ENCODE assay signal across 8 mouse cellular contexts in the genomic region with DNA sequence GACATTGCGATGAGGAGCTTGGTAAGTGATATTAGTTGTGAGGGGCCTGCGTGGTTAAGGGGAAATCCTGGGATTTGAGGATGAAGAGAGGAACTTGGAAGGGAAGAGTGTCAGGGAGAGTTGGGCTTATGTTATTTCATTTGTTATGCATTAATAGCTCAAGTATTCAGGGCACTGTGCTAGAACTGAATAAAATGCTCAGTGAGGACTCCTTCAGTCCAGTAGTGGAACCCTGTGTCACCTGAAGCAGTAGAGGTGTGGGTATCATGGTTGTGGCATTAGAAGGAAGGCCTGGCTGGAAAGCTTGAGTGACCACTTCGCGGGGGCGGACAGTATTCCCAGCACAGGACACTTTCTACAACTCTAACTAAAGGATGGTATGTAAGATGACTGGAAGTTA. TPM values are rescaled to one million over a fixed set of nuclear protein-coding genes. Genes with fewer than 3 reads are reported as not detected.
DNase-seq lines count a peak whose midpoint lies in the region; ATAC-seq and TF ChIP-seq lines count a peak whose summit lies in the region.

No protein-coding gene starts in this region.

- H3K27me3 ChIP-seq in ES-Bruce4 (ENCODE audit: control insufficient read depth, insufficient read depth, low read length, poor library complexity, severe bottlenecking) = no peaks in the 10 kb centered on the region
- H3K27me3 ChIP-seq in heart, postnatal 0 days (ENCODE audit: control insufficient read depth, insufficient read depth, low read length) = no peaks in the 10 kb centered on the region
- no peaks in the 10 kb centered on the region for H3K27me3 ChIP-seq in liver, embryonic 11.5 days (replicated peaks; ENCODE audit: control insufficient read depth, insufficient read depth, low read length)
- H3K27me3 ChIP-seq in stomach, embryonic 15.5 days (replicated peaks) = no peaks in the 10 kb centered on the region

- H3K4me3 ChIP-seq in gastrocnemius, adult 2 months = peak overlapping the region; percentile 89
- peak overlapping the region; percentile 89 for H3K4me3 ChIP-seq in ES-Bruce4 (ENCODE audit: low read depth, low read length)
- H3K4me3 ChIP-seq in heart, postnatal 0 days (ENCODE audit: low read depth, low read length) = peak overlapping the region; percentile 93
- peak overlapping the region; percentile 100 for H3K4me3 ChIP-seq in liver, embryonic 11.5 days (ENCODE audit: low read depth, low read length)
- H3K4me3 ChIP-seq in stomach, embryonic 15.5 days (replicated peaks) = peak overlapping the region; percentile 98

- no peak for TF ChIP-seq POLR2A in ES-Bruce4 (IDR thresholded peaks at IDR 0.05; ENCODE audit: insufficient read depth, low read length)

- DNase-seq in gastrocnemius, adult 2 months = no peak
- DNase-seq in gastrocnemius, adult 8-10 months (ENCODE audit: low spot score in 2 of 2) = no peak
- DNase-seq in heart, postnatal 0 days (ENCODE audit: low spot score) = no peak
- DNase-seq in liver, embryonic 11.5 days (ENCODE audit: low spot score) = no peak
- no peak for DNase-seq in adrenal gland, adult 8-10 months

- 26% methylated on average over 5 of the region's 5 CpGs for WGBS in heart, postnatal 0 days
- WGBS in liver, embryonic 11.5 days = 34% methylated on average over 5 of the region's 5 CpGs
- WGBS in stomach, embryonic 15.5 days = 36% methylated on average over 5 of the region's 5 CpGs

- H3K9me3 ChIP-seq in ES-Bruce4 (replicated peaks; ENCODE audit: control insufficient read depth, insufficient read depth, low read length, poor library complexity, severe bottlenecking) = no peaks in the 10 kb centered on the region
- H3K9me3 ChIP-seq in heart, postnatal 0 days (replicated peaks; ENCODE audit: control insufficient read depth, low read length) = no peaks in the 10 kb centered on the region
- no peaks in the 10 kb centered on the region for H3K9me3 ChIP-seq in liver, embryonic 11.5 days (ENCODE audit: control insufficient read depth, low read length)
- H3K9me3 ChIP-seq in stomach, embryonic 15.5 days = no peaks in the 10 kb centered on the region

- no peak for ATAC-seq in heart, postnatal 0 days (ENCODE audit: insufficient read depth, low read depth)
- ATAC-seq in liver, embryonic 11.5 days (replicated peaks; ENCODE audit: low FRiP score) = no peak
- ATAC-seq in stomach, embryonic 15.5 days (ENCODE audit: insufficient read depth, low FRiP score, low read depth) = no peak
- no peak for ATAC-seq in activated CD4-positive, CD25-positive, alpha-beta regulatory T cell, adult 4 months

- H3K27ac ChIP-seq in gastrocnemius, adult 2 months = peak overlapping the region; percentile 94
- no peak overlapping the region for H3K27ac ChIP-seq in ES-Bruce4 (ENCODE audit: insufficient read depth, low read length)
- H3K27ac ChIP-seq in heart, postnatal 0 days (ENCODE audit: low read depth) = peak overlapping the region; percentile 93; the same call in 1 of the 2 replicates
- peak overlapping the region; percentile 83; the same call in 1 of the 2 replicates for H3K27ac ChIP-seq in liver, embryonic 11.5 days (ENCODE audit: low read depth, low read length)
- H3K27ac ChIP-seq in stomach, embryonic 15.5 days = peak overlapping the region; percentile 96; the same call in 1 of the 2 replicates

- peaks cover 2% of the 10 kb centered on the region for H3K4me1 ChIP-seq in ES-Bruce4 (ENCODE audit: control insufficient read depth, insufficient read depth, low read length)
- H3K4me1 ChIP-seq in heart, postnatal 0 days (ENCODE audit: control insufficient read depth, insufficient read depth) = peaks cover 14% of the 10 kb centered on the region
- H3K4me1 ChIP-seq in liver, embryonic 11.5 days (replicated peaks; ENCODE audit: control insufficient read depth, insufficient read depth, low read length) = peaks cover 11% of the 10 kb centered on the region
- H3K4me1 ChIP-seq in stomach, embryonic 15.5 days = peaks cover 9% of the 10 kb centered on the region

- no peaks in the 10 kb centered on the region for H3K36me3 ChIP-seq in ES-Bruce4 (ENCODE audit: control insufficient read depth, insufficient read depth, low read length, poor library complexity, severe bottlenecking)
- H3K36me3 ChIP-seq in heart, postnatal 0 days (replicated peaks; ENCODE audit: control insufficient read depth, insufficient read depth, low read length) = 0 out of 2 replicates have a peak, but pooled peaks cover 5% of the 10 kb centered on the region
- H3K36me3 ChIP-seq in liver, embryonic 11.5 days (ENCODE audit: control insufficient read depth, insufficient read depth, low read length) = no peaks in the 10 kb centered on the region
- no peaks in the 10 kb centered on the region for H3K36me3 ChIP-seq in stomach, embryonic 15.5 days

- H3K4me2 ChIP-seq in heart, postnatal 0 days (ENCODE audit: low read depth, low read length) = peak overlapping the region; percentile 74
- H3K4me2 ChIP-seq in liver, embryonic 11.5 days = peak overlapping the region; percentile 96
- H3K4me2 ChIP-seq in stomach, embryonic 15.5 days = peak overlapping the region; percentile 64

- no peak for TF ChIP-seq EP300 in ES-Bruce4 (IDR thresholded peaks at IDR 0.05; ENCODE audit: insufficient read depth, low read depth, low read length)
- no peak for TF ChIP-seq EP300 in heart, postnatal 0 days (IDR thresholded peaks at IDR 0.05; ENCODE audit: low read depth)

- intact Hi-C loops in gastrocnemius, adult 2 months (cut with DNase I) = no loop called here

- H3K9ac ChIP-seq in ES-Bruce4 (ENCODE audit: low read depth, poor library complexity, severe bottlenecking) = peak overlapping the region; percentile 92
- peak overlapping the region; percentile 91; the same call in 1 of the 2 replicates for H3K9ac ChIP-seq in heart, postnatal 0 days (replicated peaks; ENCODE audit: low read depth, low read length)
- peak overlapping the region; percentile 90 for H3K9ac ChIP-seq in liver, embryonic 11.5 days (ENCODE audit: low read depth, low read length)
- H3K9ac ChIP-seq in stomach, embryonic 15.5 days = peak overlapping the region; percentile 97; the same call in 1 of the 2 replicates

- no peak for TF ChIP-seq CTCF in gastrocnemius, adult 2 months (IDR thresholded peaks at IDR 0.05)
- TF ChIP-seq CTCF in ES-Bruce4 (IDR thresholded peaks at IDR 0.05; ENCODE audit: low read depth, low read length) = no peak
- TF ChIP-seq CTCF in heart, postnatal 0 days (IDR thresholded peaks at IDR 0.05; ENCODE audit: low read depth) = no peak

RNA-seq across cellular contexts. Expression of gene Trim33, which starts 1.8 kb away (rescaled TPM):
- 10 to 100 TPM; 11.3 to 12.7 TPM for total RNA-seq in gastrocnemius, adult 2 months (2021)
- total RNA-seq in gastrocnemius, adult 8-10 months (2022) = 10 to 100 TPM in 3 of 4 experiments, 1 to 10 TPM in 1; 9.2 to 12.4 (median 11.5) TPM
- polyA plus RNA-seq in ES-Bruce4 (2011; ENCODE audit: insufficient read depth, insufficient read length, low read depth, missing spikeins) = 127 and 138 TPM in 2 replicates
- total RNA-seq in heart, postnatal 0 days (2014; rRNA removed; ENCODE audit: low replicate concordance) = 11.4 and 22.8 TPM in 2 replicates
- polyA plus RNA-seq in heart, postnatal 0 days (2015; fragmentation: Nextera tagmentation; extraction: Ambion mirVana) = 5.5 TPM in 2 replicates
- polyA plus RNA-seq in liver, embryonic 11.5 days (2014; fragmentation: Nextera tagmentation; extraction: Ambion mirVana) = 22.1 and 22.7 TPM in 2 replicates
- 18.8 and 21.6 TPM in 2 replicates for polyA plus RNA-seq in stomach, embryonic 15.5 days (2015; fragmentation: Nextera tagmentation; extraction: Ambion mirVana)
- total RNA-seq in adrenal gland, adult 8-10 months (2022) = 10 to 100 TPM; 36.0 to 50.9 (median 46.6) TPM
- polyA plus RNA-seq in activated CD4-positive, CD25-positive, alpha-beta regulatory T cell, adult 4 months (2017; shearing (Covaris generic)) = 10 to 100 TPM; 51.4 to 52.6 TPM
